Mouse (Mus musculus) CD4-positive helper T cell, adult 2 months (primary cell): ENCODE measurements around the gene Pls1.
A peak's percentile ranks its signal among the peaks of the same experiment; 100 is the strongest.

ENCODE experiments used
- DNase-seq: peaks from one replicate; pipeline ENCODE4 v3.0.0-alpha.2; 2012; ENCODE audit warnings: low read depth, missing footprints, low spot score

Gene Pls1

DNA sequence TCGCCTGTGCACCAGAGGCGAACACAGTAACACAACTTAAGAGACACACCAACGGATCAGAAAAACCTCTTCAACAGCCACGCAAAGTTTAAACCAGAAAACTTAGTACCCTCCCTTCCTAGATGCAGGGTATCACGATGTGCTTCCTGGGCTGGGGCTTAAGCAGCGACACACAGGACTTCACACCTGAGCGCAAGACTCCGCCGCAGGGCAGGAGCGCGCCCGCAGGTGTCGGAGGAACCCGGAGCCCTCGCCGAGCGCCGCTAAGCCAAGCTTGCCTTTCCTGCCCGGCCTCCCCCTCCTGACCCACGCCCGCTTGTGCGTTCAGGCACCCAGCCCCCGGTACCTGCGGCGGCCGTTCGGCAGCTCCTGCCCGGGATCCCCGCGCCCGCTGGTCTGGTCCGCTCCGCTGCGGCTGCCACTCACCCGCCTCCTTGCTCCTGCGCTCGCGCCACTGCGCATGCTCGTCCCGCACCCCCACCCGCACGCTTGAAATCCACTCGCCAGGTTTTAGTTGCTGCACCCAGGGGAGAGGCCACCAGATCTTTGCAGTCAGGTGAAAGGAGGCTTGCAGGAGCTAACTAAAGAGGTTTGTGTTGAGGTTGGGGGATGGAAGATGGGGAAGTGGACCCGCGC is at the start of gene Pls1:
Gene Pls1, minus strand, starts transcription at position 487 of the 636 bp plus-strand sequence.
- peak; percentile 76 for DNase-seq

DNA sequence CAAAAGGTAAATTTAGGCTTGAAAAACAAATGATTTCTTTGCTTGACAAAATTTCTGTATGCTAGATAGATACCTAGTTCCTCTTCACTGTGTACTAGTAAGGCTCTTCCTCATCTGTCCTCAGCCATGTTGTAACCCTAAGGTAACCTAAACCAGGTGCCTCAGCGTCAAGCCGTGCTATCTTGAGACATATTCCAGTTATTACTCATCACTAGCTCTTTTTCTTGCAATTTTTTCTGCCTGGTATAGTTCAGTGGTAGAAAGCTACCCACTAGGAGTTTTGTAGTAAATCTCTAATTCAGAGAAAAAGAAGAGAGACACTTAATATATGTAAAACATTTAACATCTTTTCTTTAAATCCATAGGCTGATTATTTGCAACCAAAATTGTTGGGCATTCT is 37.6 kb upstream of the Pls1 start:
- no peak for DNase-seq

DNA sequence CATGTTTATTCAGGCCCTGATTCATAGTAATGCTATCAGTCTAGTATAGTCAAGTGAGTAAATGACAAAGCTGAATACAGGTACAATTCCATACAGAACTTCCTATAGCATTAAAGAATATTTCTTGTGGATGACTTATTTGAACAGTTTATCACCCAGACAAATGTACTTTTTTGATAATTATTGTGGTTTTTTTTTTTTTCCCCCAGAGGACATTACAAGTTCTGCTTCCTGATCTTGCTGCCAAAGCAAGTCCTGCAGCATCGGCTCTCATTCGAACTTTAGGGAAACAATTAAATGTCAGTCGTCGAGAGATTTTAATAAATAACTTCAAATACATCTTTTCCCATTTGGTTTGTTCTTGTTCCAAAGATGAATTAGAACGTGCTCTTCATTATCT is 33.1 kb upstream of the Pls1 start:
- DNase-seq, result no peak

DNA sequence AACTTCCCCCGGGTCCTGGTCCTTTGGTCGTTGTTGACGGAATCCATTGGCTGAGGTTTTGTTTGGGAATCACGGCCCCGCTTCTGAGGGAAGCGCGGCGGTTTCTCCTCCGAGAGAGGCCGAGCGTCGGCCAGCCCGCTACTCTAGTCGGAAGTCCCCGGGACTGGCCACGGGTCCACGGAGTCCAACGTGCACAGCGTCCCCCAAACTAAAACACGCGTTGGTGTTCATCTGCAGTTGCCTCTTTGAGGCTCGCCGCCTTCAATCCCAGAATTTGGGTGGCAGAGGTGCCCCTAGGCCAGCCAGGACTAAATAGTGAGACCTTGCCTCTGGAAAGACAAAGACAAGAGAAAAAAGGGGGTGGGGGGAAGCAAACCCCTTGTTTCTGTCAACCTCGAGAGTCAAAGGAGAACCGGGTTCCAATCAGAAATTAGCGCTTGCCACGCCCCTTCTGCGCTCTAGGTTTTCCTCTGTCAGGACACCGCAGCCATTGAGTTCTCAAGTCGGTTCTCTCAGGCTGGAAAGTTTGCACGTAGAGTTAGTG is 13.0 kb upstream of the Pls1 start:
- DNase-seq, result peak; percentile 79

DNA sequence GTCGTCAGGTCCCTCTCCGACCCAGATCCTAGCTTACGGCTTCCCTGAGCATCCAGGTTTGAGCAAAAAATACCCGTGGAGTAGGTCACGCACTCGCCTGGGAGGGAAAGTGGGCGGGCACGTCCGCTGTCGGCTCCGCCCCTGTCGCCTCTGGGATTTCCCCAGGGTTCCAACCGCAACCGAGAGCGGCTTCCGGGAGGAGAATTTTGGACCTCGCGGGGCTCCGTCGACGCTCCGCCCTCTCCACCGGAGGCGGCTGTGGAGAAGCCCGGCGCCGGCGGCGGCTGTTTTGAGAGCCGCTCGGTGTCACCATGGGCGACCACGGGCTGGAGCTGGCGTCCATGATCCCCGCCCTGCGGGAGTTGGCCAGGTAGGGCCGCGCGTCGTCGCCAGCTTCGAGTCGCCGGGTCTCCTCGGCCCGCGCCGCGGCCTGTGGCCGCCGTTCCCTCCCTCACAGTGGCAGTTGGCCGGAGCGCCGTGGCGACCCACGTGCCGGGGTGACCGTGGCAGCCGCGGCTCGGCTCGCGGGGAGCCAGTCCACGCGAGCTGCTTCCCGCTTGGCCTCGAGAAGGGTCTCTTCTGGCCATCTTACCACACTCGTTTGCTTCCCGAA is 12.4 kb upstream of the Pls1 start, which contains the start of gene Atr:
Gene Atr, plus strand, starts transcription at position 184 of the 613 bp plus-strand sequence.
- peak; percentile 96 for DNase-seq

DNA sequence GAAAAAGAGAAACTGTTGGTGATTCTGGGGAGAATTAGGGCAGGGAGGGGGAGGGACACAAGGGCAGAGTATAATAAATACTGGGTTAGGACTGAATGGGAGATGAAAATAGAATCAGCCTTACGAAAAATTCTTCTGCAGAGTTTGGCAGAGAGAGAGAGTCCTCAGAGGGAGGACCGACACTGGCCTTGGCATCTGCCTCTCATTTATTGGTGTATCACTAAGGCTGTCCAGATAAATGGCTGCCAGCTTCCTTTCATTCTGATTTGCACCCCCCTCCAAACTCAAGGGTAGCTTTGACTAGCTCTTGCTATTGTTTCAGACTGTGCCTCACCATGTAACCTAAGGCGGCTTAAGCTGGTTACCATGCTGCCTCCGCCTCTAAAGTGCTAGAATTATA is 10.9 kb upstream of the Pls1 start:
- DNase-seq, result no peak

DNA sequence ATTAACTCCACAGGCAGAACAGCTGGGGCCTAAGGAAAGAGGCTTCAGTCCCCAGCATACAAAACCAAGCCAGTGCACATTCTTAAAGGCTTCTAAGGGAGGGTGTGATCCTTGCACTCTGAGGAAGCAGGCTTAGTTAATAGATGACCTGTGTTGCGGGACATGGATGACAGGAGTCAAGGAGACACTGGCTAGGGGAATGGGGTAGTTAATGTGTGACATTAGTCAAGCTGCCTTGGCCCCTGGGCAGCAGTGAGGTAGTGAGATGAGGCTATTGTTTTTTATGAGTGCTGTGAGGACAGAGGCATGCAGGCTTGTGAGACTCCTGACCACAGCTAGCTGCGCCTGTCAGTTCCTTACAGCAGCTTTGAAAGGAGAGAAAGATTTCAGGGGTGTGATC is 9.8 kb upstream of the Pls1 start:
- DNase-seq, result no peak

DNA sequence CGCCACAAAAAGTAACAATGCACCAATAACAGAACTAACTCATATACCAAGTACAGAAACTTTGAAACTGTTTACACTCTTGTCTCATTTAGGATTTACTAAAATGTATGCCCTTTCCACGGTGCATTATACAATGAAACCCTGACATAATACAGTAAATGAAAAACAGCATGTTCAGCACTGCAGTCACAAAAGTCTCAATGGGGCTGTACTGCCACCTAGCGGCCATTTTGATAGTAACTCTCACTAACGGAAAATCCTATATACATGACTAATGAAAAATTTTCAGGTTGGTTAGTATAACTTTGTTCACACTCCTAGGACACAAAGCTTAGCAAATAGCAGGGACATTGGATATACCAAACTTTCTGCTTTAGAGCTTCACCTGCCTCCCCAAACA is 7.8 kb upstream of the Pls1 start:
- peak; percentile 74 for DNase-seq

DNA sequence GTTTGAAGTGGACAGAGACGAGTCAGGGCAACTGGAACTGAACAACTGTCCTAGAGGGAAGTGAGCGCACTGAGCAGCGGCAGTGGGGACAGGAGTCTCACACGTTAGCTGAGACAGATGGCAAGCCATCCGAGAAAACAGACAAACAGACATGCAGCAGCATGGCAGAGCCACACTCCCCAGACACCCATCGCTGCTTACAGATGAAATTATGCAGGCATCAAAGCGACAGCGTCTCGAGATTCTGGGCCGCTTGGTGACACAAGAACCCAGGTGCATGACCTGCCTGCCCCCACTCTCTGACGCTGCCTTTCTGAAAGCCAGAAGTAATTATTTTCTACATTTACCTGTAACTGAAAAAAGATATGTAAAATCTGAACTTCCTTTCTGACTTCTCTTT is 6.6 kb upstream of the Pls1 start:
- DNase-seq, result no peak

DNA sequence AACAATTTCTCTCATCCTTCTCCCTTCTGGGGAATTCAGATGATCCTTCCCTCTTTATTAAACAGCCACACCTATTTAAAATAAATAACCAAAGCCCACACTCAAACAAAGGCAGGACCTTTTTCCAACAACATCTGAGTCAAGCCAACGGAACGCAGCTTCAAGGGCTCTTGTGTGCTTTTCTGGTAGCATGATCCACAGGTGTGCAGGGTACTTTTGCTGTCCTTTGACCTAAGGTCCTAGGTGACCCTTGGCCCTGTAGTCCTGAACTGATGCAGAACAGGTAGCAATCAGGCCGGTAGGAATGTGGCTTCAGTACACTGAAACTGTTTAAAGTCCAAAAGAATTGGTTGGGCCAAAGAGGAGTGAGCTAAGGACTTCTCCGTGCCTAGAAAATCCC is 600 bp upstream of the Pls1 start:
- DNase-seq, result no peak

DNA sequence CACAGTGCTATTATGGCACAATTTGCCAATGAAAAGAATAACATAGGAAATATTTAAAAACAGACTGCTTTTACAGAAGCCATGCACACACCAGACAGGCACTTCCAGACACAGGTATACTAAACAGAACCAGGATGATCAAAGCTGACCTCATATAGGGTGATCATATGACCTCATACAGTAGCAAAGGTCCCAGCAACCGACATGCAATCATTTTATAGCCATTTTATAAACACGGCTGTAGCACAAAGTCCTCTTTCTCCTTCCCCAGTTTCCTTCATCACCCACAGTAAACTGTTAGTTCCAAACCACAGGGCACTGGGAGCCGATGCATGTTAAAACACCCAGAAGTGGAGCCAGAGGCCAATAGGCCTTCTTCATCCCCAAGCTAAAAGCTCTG is 5.7 kb downstream of the Pls1 start:
- DNase-seq, result no peak

DNA sequence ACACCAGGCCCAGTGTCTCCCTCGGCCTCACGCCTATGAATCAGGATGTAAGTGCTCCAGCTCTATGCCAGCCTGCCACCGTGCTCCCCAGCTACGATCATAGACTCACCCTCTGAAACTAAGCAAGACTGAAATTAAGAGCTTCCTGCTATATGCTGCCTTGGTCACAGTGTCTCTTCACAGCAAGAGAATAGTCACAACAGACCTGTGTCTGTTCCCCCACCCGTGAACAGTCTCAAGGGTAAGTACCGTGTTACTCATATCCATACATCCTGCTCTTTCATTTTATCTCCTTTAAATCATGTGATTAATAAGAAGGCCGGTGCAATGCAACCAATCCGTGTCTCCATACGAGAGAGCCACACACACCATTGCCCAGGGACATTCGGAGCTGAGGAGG is 9.4 kb downstream of the Pls1 start:
- peak; percentile 23 for DNase-seq

DNA sequence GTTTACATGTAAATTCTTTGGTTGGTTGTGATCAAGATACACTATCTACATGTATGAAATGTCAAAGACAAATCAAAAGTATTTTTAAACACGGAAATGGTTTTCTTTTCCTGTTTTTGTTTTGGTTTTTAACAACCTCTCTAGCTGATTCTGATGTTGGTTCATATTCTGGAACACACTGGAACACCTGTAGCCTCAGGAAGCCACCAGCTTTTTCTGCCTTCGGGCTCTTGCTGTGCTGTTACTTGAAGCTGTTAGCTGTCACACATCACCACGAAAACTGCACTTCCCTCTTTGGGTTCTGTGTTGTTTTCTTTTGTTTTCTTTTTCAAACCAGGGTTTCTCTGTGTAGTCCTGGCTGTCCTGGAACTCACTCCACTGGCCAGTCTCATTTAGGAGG is 10.3 kb downstream of the Pls1 start:
- no peak for DNase-seq

DNA sequence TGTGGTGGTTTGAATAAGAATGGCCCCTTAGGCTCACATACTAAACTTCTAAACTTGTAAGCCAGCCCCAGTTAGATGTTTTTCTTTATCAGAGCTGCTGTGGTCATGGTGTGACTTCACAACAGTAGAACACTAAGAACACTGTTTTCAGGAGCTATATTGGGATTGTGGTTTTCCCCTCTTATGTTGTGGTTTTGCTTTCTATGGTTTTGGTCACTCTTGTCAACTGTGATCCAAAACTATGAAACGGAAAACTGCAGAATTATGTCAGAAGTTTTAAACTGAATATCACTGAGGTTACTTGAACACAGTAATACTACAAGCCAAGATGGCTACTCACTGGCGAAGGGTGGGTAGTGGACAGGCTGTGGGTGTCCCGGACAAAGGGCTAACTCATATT is 12.4 kb downstream of the Pls1 start:
- peak; percentile 22 for DNase-seq

DNA sequence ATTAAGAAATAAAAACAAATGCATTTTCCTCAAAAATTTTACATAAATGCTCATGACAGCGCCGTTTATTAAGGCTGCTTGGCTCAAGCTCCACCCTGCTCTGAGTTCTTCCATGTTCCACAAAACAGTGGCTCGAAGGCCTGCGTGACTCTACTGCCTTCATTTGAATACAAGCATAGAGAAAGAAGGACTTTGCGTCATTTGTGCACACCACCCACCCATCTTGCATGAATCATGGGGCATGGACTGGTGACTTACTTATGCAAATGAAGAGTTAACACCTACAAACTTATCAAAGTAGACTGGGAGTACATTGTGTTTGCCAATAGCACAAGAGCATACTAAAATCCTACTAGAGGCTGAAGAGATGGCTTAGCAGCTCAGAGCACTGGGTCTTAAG is 17.5 kb downstream of the Pls1 start:
- DNase-seq, result no peak

DNA sequence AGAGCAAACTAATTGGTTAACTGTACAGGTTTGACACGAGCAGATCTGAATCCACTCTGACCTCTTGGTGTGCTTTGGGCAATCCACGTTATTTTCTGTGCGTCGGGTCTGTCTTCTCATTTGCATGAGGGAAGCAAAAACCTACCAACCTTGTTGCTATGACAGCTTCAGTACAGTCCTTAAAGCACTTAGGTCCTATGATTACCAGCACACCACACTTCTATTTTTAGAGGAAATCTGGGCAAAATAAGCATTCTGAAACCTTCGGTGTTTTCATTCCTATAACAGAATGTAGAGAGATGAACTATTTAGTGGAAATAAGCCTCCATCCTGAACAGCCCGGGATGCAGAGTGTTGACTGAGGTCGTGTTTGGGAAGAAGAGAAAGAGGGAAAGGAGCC is 22.6 kb downstream of the Pls1 start:
- DNase-seq, result no peak

DNA sequence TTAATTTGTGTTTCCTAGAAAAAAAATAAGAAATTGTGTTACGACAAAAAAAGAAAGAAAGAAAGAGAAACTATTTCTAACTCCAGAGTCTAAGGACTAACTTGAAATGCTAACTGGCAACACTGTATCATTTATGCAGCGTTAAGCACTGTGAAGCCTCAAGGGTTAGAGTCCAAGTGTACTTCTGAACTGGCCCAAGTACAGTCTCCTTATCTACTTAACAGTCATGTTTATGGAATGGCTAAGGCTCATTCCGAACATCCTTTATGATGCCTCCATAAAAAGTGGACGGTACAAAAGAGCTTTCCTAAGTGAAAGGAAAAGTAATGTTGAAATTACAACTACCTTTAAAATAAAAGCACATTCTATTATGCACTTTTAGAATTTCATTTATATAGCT is 29.4 kb downstream of the Pls1 start:
- DNase-seq, result no peak

DNA sequence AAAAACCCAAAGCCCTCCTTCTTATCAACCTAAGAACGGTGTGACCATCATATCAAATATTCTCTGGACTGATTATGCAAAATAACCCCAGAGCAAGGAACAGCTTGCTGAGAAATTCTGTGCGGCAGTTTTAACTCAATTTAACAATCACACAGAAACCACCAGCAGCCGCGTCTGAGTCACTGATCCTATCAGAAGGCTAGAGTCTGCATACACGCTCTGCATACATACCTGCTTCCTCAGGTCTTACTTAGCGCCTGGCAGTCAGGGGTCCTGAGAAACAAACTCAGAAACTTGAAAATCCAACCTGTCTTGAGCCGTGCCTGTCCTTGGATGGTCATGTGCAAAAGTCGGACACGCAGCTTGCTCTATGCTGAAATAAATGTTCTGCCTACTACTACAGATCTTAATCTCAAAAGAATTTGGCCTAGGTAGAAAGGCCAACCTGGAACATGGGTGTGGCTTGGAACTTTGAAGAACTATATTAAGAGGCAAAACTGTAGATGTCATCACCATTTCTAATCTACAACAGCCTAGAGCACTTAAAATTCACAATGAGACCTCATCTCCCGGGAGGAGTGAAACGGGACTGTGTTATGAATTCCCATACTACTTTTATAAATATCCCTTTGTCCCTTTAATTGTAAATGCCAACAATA is 30.0 kb downstream of the Pls1 start:
- no peak for DNase-seq

DNA sequence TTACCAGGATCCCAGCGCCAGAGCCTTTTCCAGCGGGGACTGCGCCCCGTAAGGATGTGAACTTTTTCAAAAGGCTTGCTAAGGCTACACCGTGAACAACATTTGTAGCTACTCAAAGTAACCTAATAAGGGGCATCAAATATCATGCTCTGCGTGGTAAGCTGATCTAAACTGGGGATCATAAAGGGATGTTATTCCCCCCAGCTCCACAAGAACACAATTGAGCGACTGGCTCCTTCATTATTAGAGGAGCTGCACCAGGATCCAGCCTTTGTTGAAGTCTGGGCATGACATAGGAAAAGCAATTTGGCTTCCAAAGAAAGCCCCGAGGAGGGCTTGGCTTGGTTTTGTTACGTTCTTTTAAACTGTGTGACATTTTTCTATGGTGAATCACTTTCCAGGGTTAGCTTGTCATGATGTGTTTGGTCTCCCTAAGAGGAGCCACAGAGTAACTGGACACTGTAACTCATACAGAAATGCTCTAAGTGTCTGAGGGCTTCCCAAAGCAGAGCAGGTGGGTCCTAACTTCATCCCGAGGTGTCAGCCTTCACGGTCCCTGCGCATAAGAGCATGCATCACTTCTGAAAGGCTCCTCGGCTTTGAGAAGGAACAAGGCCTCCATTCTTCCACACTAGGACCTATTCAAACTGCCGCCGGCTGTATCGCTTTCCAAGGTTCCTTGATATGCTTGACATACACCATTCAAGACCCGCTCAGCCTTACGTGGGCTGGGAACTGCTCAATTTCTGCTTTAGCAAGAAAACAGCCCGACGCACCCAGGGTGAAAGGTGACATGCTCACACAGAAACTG is 31.2 kb downstream of the Pls1 start:
- DNase-seq, result no peak

DNA sequence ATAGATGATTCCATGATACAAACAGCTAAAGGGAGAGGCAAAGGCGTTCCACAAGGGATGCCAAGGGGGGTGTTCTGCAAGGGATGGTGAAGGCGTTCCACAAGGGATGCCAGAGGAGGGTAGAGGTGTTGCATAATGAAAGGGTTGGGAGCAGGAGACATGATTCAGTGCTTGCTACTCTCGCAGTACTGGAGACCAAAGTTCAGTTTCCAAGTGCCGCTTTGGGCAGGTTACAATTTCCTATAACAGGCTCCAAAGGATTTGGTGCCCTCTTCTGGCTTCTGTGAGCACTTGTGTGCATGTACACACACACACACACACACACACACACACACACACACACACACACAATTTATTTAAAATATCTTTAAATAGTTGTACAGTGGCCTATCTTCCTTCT is 33.3 kb downstream of the Pls1 start:
- no peak for DNase-seq

DNA sequence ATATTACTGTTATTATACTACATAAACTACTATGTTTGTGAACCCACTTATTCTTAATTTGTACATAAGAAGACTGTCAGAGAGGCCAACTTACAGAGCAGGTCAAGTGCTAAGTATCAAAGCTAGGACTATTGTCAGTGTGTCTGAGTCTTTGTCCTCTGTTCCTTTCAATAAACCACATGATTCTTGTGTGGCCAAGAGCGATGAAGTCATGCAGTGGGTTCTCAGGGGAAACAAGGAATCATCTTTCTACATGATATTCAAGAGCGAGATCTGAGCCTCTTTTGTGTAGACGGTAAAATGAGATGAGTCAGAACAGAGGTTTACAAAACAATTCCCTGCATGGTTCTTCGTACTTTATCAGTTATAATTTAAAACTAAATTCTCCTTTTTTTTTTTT is 35.5 kb downstream of the Pls1 start:
- DNase-seq, result no peak

DNA sequence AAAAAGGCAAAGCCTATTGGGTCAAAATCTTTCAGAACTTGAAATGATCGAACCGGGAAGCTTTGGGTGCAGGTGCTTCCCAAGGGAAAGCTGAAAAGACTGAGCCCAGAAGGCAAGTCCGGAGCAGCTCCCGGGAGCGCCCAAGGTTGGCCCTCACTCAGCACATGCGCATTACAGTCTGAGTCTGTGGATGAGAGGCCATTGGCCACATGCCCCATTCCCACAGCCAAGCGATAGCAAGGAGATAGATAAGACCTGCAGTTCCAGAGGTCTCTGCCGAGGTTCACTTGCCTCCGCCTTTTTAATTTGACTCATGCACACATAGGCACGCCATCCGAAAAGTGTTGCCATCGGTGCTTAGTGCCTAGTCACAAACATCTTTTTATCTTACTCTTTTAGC is 39.7 kb downstream of the Pls1 start:
- no peak for DNase-seq
